ENCODE assay signal across 10 mouse cellular contexts in genomic region chr11:118794856-118795602, GRCm38 (mm10).
DNase-seq lines count a peak whose midpoint lies in the region; ATAC-seq and TF ChIP-seq lines count a peak whose summit lies in the region.
"Had no signal": no experiment of that assay in that cellular context is flagged by ENCODE, and none has a peak within 500 bp of the region (broad histone marks: within the 10 kb centered on the region; RNA-seq: fewer than 3 reads in every experiment).

No protein-coding gene starts in this region.

- H3K36me3 ChIP-seq in stomach, embryonic 14.5 days (ENCODE audit: control insufficient read depth, insufficient read depth, low read length): no peaks in the 10 kb centered on the region
- H3K36me3 ChIP-seq in stomach, postnatal 0 days (ENCODE audit: control insufficient read depth, insufficient read depth, low read length): no peaks in the 10 kb centered on the region
- no peaks in the 10 kb centered on the region for H3K36me3 ChIP-seq in stomach, embryonic 16.5 days (ENCODE audit: control insufficient read depth, insufficient read depth, low read length)
- H3K36me3 ChIP-seq: embryonic facial prominence, embryonic 13.5 days had no signal

- H3K27ac ChIP-seq in gastrocnemius, adult 2 months: no peak overlapping the region
- H3K27ac ChIP-seq in stomach, embryonic 14.5 days (ENCODE audit: low read length): no peak overlapping the region
- H3K27ac ChIP-seq in stomach, postnatal 0 days (replicated peaks): no peak overlapping the region
- H3K27ac ChIP-seq in stomach, embryonic 16.5 days (ENCODE audit: low read length): no peak overlapping the region
- H3K27ac ChIP-seq: embryonic facial prominence, embryonic 13.5 days; liver, embryonic 14.5 days had no signal

- 43% methylated on average over 8 of the region's 8 CpGs for WGBS in stomach, embryonic 14.5 days
- 51% methylated on average over 8 of the region's 8 CpGs for WGBS in stomach, postnatal 0 days
- WGBS in stomach, embryonic 16.5 days: 45% methylated on average over 8 of the region's 8 CpGs

- peak; percentile 37 for DNase-seq in gastrocnemius, postnatal 10 days
- no peak for DNase-seq in gastrocnemius, adult 2 months
- no peak for DNase-seq in stomach, postnatal 0 days (ENCODE audit: low spot score)
- DNase-seq in kidney, postnatal 4 days: peak; percentile 61 to 71
- no peak for DNase-seq in adrenal gland, postnatal 4 days (ENCODE audit: low spot score in 2 of 2)

- ATAC-seq in stomach, embryonic 14.5 days (ENCODE audit: insufficient number of reproducible peaks, insufficient read depth, low FRiP score, low read depth): peak; percentile 63; the same call in 1 of the 2 replicates
- ATAC-seq in stomach, postnatal 0 days (ENCODE audit: low FRiP score, low TSS enrichment): no peak
- peak; percentile 49; the same call in 1 of the 2 replicates for ATAC-seq in stomach, embryonic 16.5 days (ENCODE audit: insufficient read depth, low FRiP score)
- ATAC-seq in CD4-positive, CD25-positive, alpha-beta regulatory T cell, adult 4 months: no peak

- no peak for TF ChIP-seq EP300 in stomach, postnatal 0 days (optimal IDR thresholded peaks at IDR 0.05)

- H3K9ac ChIP-seq in stomach, embryonic 14.5 days (replicated peaks; ENCODE audit: low read depth, low read length): no peak overlapping the region
- no peak overlapping the region for H3K9ac ChIP-seq in stomach, postnatal 0 days (ENCODE audit: low read length)
- no peak overlapping the region for H3K9ac ChIP-seq in stomach, embryonic 16.5 days (ENCODE audit: low read length)
- H3K9ac ChIP-seq: embryonic facial prominence, embryonic 13.5 days; liver, embryonic 14.5 days had no signal

- no peaks in the 10 kb centered on the region for H3K9me3 ChIP-seq in stomach, embryonic 14.5 days (ENCODE audit: control insufficient read depth, low read depth, low read length)
- H3K9me3 ChIP-seq in stomach, postnatal 0 days (ENCODE audit: control insufficient read depth, low read length): no peaks in the 10 kb centered on the region
- H3K9me3 ChIP-seq in stomach, embryonic 16.5 days (replicated peaks; ENCODE audit: control insufficient read depth, low read length): no peaks in the 10 kb centered on the region
- H3K9me3 ChIP-seq: embryonic facial prominence, embryonic 13.5 days had no signal

- intact Hi-C loops in gastrocnemius, adult 2 months (cut with DNase I): no loop called here

- H3K4me2 ChIP-seq in stomach, embryonic 14.5 days (replicated peaks; ENCODE audit: low read depth, low read length): no peak overlapping the region
- H3K4me2 ChIP-seq in stomach, postnatal 0 days (replicated peaks; ENCODE audit: low read depth): no peak overlapping the region
- no peak overlapping the region for H3K4me2 ChIP-seq in stomach, embryonic 16.5 days (ENCODE audit: low read depth, low read length)
- H3K4me2 ChIP-seq: embryonic facial prominence, embryonic 13.5 days had no signal

- no peak for TF ChIP-seq CTCF in gastrocnemius, adult 2 months (IDR thresholded peaks at IDR 0.05)
- TF ChIP-seq CTCF in stomach, postnatal 0 days (IDR thresholded peaks at IDR 0.05; ENCODE audit: low read depth): no peak

- H3K27me3 ChIP-seq in stomach, embryonic 14.5 days (ENCODE audit: control insufficient read depth, insufficient read depth, low read length): no peaks in the 10 kb centered on the region
- H3K27me3 ChIP-seq in stomach, postnatal 0 days (ENCODE audit: control insufficient read depth, insufficient read depth, low read length): no peaks in the 10 kb centered on the region
- H3K27me3 ChIP-seq in stomach, embryonic 16.5 days (ENCODE audit: control insufficient read depth, insufficient read depth, low read length): no peaks in the 10 kb centered on the region
- H3K27me3 ChIP-seq: embryonic facial prominence, embryonic 13.5 days had no signal

- no peaks in the 10 kb centered on the region for H3K4me1 ChIP-seq in stomach, embryonic 14.5 days (ENCODE audit: control insufficient read depth, insufficient read depth, low read length)
- H3K4me1 ChIP-seq in stomach, postnatal 0 days (replicated peaks; ENCODE audit: control insufficient read depth, insufficient read depth): no peaks in the 10 kb centered on the region
- no peaks in the 10 kb centered on the region for H3K4me1 ChIP-seq in stomach, embryonic 16.5 days (ENCODE audit: control insufficient read depth, insufficient read depth, low read length)

- no peak overlapping the region for H3K4me3 ChIP-seq in gastrocnemius, adult 2 months
- no peak overlapping the region for H3K4me3 ChIP-seq in stomach, embryonic 14.5 days (ENCODE audit: low read depth, low read length)
- H3K4me3 ChIP-seq in stomach, postnatal 0 days (ENCODE audit: low read depth, low read length): no peak overlapping the region
- H3K4me3 ChIP-seq in stomach, embryonic 16.5 days (replicated peaks; ENCODE audit: low read length): no peak overlapping the region
- H3K4me3 ChIP-seq: embryonic facial prominence, embryonic 13.5 days had no signal

Comparison
In these comparisons a context has a peak if more than half of its experiments do, and no peak if none do; other contexts are left out.
1. DNase-seq: peak in gastrocnemius, postnatal 10 days (single experiment) and kidney, postnatal 4 days (2 of 2); none in gastrocnemius, adult 2 months (single experiment), stomach, postnatal 0 days (single experiment) and adrenal gland, postnatal 4 days (0 of 2).
2. ATAC-seq: peak in stomach, embryonic 14.5 days (single experiment) and stomach, embryonic 16.5 days (single experiment); none in stomach, postnatal 0 days (single experiment) and CD4-positive, CD25-positive, alpha-beta regulatory T cell, adult 4 months (single experiment).